Mouse (Mus musculus): Measurements from ENCODE around the gene Ang.

- TF ChIP-seq CTCF (IDR thresholded peaks at IDR 0.05; ENCODE audit: control insufficient read depth, insufficient read depth, low read length): no peak
- no peak for TF ChIP-seq POLR2A (IDR thresholded peaks at IDR 0.05; ENCODE audit: borderline replicate concordance, control insufficient read depth, low read depth, low read length)
Observed at GRCm38 (mm10) chr14:51095736-51096524, 5.0 kb downstream of the Ang start.
